Mouse (Mus musculus) lung, adult 2 months (tissue): ENCODE results near the gene Acvr1b. TPM values are rescaled to one million over a fixed set of nuclear protein-coding genes. Genes with fewer than 3 reads are reported as not detected.

Experiments
- DNase-seq: peaks from one replicate; pipeline ENCODE4 v3.0.0; 2022
- H3K4me1 ChIP-seq: fragments of 200-500 bp; 2 replicates; pipeline ENCODE4 v1.6.1; 2011; ENCODE audit warnings: low read length; ENCODE audit not compliant: control insufficient read depth, insufficient read depth
- H3K4me3 ChIP-seq: fragments of 200-500 bp; replicated peaks from 2 replicates; pipeline ENCODE3; 2011; ENCODE audit warnings: low read depth, mild to moderate bottlenecking, control low read depth, low read length; ENCODE audit errors: extremely low read depth
- CTCF ChIP-seq: fragments of 200-500 bp; IDR thresholded peaks from 2 replicates; pipeline ENCODE4 v1.5.1; 2011; ENCODE audit warnings: mild to moderate bottlenecking, low read length, control low read depth; ENCODE audit not compliant: insufficient read depth
- POLR2A ChIP-seq: fragments of 200-500 bp; IDR thresholded peaks from 2 replicates; pipeline ENCODE4 v1.6.1; 2011; ENCODE audit warnings: low read depth, mild to moderate bottlenecking, control low read depth, low read length, borderline replicate concordance; ENCODE audit errors: extremely low read depth
- WGBS: fragments of 180-500 bp; shearing (Covaris S2); methylation state at CpG from one replicate; pipeline ENCODE4 v1.1.7; 2018; 5-methylcytosine and 5-hydroxymethylcytosine counted together
- polyA plus RNA-seq: library from polyadenylated mRNA; depleted of rRNA; stranded (reverse); fragments of >200 nt; gene quantifications from 2 replicates; pipeline ENCODE4 v1.2.3, GENCODE M21; 2012

Gene Acvr1b
- polyA plus RNA-seq, 1 experiment, result 57.2 TPM

DNA sequence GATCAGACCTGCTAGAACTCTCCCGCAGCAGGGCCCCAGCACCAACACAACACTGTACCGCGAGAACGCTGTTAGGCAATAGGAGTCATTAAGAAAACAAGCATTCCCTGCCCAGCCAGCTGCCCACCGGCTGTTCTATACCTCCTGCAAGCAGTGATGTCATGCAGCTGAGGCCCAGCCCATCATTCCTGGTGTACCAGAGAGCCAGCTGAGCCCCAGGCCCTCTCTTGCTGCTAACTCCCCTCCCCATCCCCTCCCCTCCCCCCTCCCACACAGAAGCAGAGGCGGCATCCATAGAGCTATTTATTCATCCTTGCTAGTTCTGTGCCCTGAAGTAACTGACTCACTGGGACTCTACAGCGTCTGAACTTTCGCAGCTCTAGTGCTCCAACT is 47.0 kb downstream of the Acvr1b start:
- no peak overlapping the region for H3K4me3 ChIP-seq
- H3K4me1 ChIP-seq, result peaks cover 10% of the 10 kb centered on the region
- 29% methylated on average over 8 of the region's 8 CpGs for WGBS
- no peak for DNase-seq
- TF ChIP-seq POLR2A (no peak), CTCF (no peak)

DNA sequence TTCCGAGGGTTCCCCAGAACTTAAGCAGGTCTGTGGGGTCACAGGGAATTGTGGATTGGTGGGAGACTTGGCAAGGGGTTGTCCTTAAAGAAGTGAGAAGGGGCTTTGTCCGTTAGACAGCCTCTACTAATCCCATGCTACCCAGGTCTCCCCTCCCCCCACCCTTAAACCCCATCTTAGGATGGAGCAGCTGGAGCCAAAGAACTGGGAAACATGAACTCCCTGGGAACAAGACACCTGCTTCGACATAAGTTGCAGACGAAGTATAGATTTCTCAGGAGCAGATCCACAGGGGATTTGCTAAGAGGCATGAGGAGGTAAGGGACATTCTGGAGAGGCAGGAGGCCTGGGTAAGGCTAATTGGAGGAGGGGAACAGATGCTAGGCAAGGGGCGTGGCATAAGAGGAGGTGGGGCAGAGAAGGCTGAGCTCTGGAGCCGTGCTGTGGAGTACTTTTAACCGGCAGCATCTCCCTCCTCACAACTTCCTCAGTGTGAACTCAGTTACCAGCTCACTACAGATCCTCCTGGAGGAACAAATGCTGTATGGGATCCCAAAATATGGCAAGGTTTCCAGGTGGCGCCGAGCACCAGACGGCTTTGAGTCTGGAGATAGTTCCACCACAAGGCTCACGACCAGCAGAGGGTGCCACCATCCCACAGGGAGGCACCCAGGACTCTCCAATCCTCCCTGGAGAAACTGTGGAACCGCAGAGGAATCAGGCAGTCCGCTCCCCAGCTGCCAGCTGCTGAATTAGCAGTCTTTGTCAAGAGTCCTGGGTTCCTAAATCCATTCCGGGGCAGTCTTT is 47.6 kb downstream of the Acvr1b start:
- H3K4me3 ChIP-seq, result peak overlapping the region; percentile 2

DNA sequence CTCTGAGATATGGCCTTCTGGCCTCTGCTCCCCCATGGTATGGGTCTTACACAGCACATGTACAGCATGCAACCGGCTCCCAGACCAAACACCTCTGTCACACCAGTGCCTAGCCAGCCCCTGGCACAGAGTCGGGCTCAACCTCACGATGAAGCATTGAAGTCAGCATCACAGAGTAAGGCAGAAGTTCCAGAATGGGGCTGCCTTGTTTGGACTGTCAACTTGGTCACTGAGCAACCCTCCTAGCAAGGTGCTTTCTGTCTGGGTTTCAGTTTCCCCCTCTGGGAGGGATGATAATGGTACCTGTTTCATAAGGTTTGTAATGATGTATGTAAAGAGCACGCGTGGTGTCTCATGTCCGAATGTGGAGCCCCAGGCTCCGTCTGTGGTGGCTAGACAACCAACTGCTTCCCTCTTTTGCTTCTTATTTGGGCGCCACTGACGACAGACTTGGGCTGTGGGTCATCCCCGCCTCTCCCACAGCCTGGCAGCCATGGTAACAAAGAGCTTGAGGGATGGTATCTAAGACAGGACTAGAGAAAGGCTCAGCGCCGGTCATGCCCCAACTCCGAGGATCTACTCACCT is 49.1 kb downstream of the Acvr1b start:
- 59% methylated on average over 13 of the region's 13 CpGs for WGBS
- DNase-seq, result no peak
- H3K4me3 ChIP-seq, result no peak overlapping the region
- TF ChIP-seq POLR2A, result no peak
- TF ChIP-seq CTCF, result no peak
- H3K4me1 ChIP-seq, result peaks cover 15% of the 10 kb centered on the region

More for the DNA sequence above, 47.6 kb downstream of the Acvr1b start:
- TF ChIP-seq CTCF, result peak; percentile 94
- TF ChIP-seq POLR2A, result no peak
- DNase-seq, result peak; percentile 92
- 11% methylated on average over 14 of the region's 14 CpGs for WGBS
- peaks cover 10% of the 10 kb centered on the region for H3K4me1 ChIP-seq

DNA sequence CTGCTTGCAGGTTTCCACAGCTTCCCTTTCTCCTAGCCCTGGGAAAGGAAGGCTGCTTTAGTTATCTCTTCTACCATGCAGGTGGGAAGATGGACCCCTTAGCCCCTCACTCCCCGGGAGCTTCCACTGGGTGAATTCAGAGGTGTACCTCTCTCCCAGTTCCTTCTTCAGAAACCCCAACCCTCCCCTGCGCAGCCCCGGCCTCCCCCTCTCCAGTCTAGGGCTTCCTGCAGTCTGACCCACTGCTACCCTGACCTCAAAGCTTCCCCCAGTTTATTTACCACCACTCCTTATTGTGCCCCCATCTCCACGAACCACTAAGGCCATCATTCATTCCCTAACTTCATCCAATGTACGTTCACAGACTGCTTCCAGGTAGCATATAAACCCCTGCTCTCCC is 49.7 kb downstream of the Acvr1b start:
- no peak for DNase-seq
- H3K4me1 ChIP-seq, result peaks cover 20% of the 10 kb centered on the region
- no peak for TF ChIP-seq POLR2A
- no peak for TF ChIP-seq CTCF
- 22% methylated on average over 5 of the region's 5 CpGs for WGBS
- peak overlapping the region; percentile 18 for H3K4me3 ChIP-seq

DNA sequence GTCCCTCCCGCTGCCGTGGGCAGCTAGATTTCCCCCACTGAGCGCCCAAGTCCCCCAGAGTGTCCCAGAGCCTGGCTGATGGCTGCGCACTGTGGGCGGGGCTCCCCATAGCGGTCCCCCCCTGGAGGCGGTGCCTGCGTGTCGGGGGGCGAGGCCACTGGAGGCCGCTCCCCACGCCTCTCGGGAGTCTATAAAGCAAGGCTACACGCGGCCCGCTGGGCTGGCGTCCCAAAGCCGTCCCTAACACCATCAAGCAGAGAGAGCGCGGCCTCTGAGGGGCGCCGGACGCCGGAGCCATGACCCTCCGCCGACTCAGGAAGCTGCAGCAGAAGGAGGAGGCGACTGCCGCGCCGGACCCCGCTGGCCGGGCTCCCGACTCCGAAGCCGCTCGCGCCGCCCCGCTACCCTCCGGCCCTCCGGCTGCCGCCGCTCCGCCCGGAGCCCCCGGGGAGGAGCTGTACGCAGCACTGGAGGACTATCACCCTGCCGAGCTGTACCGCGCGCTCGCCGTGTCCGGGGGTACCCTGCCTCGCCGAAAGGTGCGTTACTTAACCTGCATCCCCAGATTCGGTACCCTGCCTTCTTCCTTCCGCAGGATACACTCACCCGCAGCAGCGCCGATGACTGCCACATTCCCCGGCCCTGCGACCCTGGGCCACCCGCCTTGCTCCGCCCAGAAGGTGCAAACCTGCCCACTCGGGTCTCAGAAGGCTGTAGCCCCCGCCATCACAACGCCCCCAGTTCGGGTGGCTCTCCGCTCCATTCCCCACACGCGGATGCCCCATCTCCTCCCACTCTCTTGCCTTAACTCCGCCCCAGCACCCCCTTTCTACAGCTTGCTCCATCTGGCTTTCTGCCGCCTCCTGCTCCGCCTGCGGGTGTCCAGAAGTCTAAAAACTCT is 50.4 kb downstream of the Acvr1b start, which contains the start of gene Grasp:
Gene Grasp (plus strand): TSS at position 183 of the 901 bp plus-strand sequence.
- Histone ChIP-seq H3K4me3 (peak within 1 kb of the TSS; percentile 92), H3K4me1 (peaks cover 24% of the 10 kb centered on the region)
- DNase-seq, result peak; percentile 94
- peak; percentile 98 for TF ChIP-seq POLR2A
- TF ChIP-seq CTCF, result no peak
- WGBS, result under 1% methylated on average over 77 of the region's 77 CpGs

DNA sequence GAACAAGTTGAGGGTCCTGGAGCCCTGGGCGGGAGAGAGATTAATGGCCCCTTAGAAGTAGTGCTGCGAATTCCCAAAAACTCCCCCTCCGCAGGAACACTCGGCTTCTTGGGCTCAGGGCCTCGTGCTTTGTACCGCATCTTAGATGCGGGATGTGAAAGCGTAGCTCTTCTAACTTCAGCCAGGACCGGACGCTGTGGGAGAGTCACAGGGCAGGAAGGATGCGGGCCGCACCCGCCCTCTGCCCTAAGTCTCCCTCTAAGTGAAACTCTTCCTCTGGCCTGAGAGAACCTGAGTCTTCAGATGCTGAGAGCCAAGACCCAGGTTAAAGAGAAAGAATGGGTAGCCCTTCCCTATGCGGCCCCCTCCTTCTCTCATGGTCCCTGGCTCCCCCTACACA is 51.1 kb downstream of the Acvr1b start:
- peak; percentile 36 for DNase-seq
- 3% methylated on average over 14 of the region's 14 CpGs for WGBS
- Histone ChIP-seq H3K4me1 (peaks cover 27% of the 10 kb centered on the region), H3K4me3 (peak overlapping the region; percentile 92)
- TF ChIP-seq CTCF (no peak), POLR2A (peak; percentile 49; the same call in 1 of the 2 replicates)

DNA sequence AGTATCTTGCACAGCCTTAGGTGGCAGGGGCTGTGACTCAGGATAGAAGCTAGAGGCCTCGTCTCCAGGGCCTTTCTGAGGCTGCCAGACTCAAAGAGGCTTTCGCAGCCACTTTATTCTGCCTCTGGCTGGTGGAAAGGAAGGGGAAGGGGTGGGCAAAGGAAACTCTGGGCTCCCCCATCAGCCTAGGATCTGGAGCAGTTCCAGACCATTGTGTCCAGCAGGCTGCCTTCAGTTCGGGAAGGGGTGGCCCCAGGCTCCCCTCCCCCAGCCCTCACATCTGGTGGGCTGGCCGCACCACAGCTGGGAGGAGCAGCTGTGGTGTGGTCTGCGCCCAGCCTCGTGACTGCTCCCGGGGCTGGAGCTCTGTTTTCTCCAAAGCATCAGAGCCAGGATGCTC is 54.1 kb downstream of the Acvr1b start:
- peak; percentile 39 for DNase-seq
- H3K4me3 ChIP-seq, result peak overlapping the region; percentile 31
- peaks cover 24% of the 10 kb centered on the region for H3K4me1 ChIP-seq
- TF ChIP-seq POLR2A, result peak; percentile 63; the same call in 1 of the 2 replicates
- TF ChIP-seq CTCF, result no peak
- 21% methylated on average over 7 of the region's 7 CpGs for WGBS

DNA sequence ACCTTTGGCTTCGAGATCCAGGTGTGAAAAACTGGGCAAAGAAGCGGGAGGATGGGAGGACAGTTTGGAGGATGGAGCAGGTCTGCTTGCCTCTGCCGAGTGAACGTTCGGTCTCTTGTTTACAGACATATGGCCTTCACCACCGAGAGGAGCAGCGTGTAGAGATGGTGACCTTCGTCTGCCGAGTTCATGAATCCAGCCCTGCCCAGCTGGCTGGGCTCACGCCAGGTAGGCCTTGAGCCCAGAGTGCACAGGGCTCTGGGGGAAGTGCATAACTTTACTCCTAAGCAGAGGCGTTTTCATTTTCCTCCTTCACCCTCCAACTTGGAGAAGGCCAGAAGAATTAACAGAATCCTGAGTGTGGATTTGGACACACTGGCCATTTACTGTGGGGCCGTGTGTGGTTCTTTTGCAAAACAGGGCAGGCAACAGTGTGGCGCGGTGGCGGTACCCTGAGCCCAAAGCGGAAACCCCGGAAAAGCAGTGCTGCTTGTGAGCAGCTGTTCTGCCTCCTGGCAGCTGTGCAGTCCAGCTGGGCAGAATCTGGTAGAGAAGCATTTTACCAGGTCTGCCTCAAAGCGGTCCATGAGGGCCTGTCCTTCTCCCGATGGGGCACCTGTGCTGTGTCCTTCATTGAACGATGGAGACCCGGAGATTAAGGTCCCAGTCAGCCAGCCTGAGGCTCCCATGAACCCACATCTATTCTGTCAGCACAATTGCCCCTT is 55.2 kb downstream of the Acvr1b start:
- peak; percentile 20 for DNase-seq
- 60% methylated on average over 21 of the region's 21 CpGs for WGBS
- Histone ChIP-seq H3K4me1 (peaks cover 27% of the 10 kb centered on the region), H3K4me3 (no peak overlapping the region)
- TF ChIP-seq CTCF (no peak), POLR2A (no peak)
